Mouse (Mus musculus) induced T-regulatory cell, adult 2 months (primary cell): ENCODE data around the gene Actl11.

Experiments used
- DNase-seq: peaks from one replicate; pipeline ENCODE4 v3.0.0-alpha.2; 2012; ENCODE audit warnings: low read depth

Actl11 gene

DNA sequence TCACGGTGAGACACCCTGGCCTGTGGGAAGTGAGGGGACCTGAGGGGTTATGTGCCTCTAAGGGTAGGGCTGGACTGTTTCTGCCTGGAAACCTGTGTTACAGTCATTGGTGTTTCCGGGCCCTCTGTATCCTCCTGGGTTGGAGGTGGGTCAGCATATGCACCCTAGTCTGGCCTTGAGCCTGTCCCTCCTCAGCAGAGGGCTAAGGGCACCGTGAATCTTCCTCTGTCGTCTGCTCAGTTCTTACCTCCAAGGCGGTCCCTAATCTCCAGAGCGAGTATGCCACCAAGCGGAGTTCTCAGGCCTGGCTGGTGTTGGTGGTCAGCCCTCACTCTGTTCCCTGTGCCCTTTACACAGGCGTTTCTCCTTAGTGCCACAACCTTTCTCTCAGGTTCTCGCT is 34.6 kb downstream of the Actl11 start:
- DNase-seq: no peak

DNA sequence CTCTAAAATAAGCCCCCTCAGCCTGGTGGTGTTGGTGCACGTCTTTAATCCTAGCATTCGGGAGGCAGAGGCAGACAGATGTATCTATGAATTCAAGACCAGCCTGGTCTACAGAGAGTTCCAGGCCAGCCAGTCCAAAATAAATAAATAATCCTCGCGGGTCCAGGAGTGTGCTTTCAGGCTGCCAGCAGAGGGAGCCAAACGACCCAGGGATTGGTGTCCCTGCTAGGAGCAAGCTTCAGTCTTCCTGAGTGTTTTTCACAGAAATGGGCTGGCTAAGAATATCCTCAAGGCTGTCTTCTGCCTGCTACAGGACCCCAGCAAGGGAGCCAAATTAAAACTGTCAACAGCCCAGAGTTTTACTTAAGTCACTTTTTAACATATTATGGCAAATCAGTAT is 35.4 kb downstream of the Actl11 start:
- DNase-seq: peak; percentile 89

DNA sequence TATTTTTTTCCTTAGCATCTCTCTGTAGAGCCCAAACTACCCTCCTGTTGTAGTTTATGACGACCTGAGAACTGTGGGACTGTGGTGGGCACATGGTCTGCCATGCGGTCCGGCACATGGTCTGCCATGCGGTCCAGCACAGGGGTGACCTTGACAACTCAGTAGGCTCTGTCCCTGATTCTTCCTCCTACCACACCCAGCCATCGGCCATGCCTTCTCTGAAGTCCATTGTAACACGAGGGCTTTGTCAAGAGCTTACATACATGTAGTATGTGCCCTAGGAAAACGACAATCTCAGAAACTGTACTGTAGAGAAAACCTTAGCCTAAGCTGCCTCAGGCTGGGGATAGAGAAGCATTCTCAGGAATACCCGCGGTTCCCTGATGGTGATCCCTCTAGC is 36.4 kb downstream of the Actl11 start:
- DNase-seq: no peak

DNA sequence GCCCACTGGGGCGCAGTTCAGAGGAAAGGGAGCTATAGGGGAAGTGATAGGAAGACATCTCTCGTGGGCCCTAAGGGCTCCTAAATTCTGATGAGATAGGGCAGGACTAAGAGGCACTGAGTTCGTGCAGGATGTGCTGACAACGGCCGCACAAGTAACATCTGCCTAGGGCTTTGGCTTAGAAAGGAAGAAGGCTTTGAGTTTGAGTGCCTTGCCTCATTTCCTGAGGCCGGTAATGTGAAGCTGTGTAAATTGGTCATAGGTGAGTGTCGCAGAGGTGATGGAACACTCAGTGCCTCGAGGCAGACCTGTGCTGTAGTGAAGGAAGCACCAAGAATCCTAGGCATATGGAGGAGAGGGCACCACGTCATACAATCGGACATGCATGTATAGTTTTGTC is 38.4 kb downstream of the Actl11 start:
- no peak for DNase-seq

DNA sequence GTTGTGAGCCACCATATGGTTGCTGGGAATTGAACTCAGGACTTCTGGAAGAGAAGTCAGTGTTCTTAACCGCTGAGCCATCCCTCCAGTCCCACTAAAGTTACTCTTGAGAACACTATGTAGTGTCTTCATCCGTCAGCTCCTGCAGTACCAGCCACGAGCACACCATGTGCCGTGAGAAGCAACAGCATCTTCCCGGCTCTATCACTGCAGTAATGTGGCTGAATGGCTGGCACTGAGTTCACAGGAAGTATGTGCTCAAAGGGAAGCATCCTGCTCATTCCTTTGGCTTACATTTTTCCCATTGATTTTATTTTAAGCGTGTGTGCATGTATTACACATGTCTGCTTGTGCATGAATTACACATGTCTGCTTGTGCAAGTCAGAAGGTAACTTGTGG is 39.2 kb downstream of the Actl11 start:
- DNase-seq: no peak

DNA sequence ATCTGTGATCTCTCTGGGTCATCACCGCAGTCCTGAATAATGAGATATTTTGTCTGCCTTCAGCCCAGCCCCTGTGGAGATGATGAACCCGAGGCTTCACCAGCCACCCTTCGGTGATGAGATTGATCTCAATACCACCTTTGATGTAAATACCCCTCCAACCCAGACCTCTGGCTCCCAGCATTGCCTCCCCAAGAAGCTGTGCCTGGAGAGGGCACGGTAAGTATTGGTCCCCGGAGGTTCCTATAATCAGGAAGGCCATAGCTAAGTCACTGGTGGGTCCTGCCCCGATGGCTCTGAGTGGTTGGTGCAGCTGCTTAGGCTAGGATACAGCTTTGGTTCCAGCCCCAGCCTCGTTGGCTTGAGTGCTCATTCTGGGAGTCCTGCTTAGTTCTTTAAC is 40.3 kb downstream of the Actl11 start:
- DNase-seq: no peak

DNA sequence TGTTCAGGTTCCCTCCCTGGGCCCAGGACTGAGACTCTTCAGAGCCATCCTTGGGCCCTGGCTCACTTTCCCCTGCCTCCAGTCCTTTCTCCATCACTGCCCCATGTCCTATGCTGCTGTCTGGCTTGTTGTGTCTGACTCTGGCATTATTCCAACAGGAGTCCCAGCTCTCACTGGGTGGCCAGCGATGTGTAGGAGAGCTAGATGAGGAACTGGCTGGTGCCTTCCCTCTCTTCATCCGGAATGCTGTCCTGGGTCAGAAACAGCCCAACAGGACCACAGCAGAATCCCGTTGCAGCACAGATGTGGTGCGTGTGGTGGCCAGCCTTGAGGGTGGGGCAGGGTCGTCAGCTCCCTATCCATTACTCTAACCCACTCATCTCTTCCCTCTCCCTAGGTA is 42.0 kb downstream of the Actl11 start:
- DNase-seq: no peak

DNA sequence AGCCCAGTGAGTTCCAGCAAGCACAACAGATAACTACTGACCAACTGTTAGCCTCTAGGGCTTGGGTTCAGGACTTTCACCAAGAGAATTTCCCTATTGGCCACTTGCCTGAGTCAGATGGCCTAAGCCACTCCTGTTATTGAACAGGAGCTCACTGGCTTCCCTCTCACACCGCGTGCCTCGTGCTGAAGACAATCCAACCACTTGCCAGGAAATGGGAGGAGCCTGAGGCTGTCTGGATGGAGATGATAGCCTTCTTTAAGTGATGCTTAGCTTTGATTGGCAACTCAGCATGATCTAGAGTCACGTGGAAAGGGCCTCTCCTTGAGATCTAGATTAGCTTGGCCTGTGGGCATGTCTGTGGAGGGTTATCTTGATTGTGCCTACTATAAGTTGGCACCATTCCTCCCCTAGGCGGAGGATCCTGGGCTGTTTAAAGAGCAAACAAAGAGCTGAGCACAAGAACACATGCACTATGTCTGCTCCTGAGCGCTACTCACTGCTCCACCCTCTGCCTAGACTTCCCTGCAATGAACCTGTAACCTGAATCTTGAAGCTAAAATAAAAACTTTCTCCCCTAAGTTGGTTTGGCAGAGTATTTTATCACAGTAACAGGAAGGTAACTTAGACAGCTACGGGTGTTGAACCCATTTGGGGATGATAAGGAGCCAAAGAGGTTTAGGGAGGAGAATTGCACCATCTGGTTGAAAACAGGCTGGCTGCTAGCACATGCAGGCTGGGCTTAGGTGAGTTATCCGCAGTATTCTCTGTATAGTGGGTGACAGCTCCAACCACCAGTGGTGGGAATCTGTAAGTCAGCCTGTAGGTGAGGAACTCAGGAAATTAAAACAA is 43.6 kb downstream of the Actl11 start:
- DNase-seq: peak; percentile 54

DNA sequence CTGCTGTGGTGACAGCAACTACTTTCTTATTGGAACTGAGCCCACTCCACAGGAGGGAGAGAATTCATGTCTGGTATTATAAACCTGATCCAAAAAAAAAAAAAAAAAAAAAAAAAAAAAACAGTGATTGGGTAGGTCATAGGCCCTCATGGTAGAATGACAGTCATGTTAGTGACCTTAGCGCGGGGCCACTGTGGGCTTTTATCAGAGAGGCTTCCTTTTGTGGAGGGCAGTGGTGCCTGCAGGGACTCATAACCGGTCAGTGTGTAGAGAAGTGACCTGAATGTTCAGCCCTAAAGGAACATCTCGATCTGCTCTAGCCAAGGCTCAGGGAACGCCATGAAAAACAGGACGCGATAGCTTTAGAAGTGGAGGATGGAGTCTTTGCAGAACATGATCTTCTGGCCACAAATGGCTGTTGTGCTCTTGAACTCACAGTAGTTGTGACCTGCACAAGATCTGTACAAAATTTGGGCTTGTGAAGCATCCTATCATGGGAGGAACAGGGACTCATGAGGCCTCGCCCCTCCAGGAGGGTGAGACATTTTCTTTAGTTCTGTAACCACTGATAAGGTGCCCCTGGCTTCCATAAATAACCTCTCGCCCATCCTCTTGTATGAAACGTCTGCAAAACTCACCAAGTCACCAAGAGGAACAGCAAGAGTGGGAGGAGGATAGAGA is 46.4 kb downstream of the Actl11 start:
- no peak for DNase-seq

DNA sequence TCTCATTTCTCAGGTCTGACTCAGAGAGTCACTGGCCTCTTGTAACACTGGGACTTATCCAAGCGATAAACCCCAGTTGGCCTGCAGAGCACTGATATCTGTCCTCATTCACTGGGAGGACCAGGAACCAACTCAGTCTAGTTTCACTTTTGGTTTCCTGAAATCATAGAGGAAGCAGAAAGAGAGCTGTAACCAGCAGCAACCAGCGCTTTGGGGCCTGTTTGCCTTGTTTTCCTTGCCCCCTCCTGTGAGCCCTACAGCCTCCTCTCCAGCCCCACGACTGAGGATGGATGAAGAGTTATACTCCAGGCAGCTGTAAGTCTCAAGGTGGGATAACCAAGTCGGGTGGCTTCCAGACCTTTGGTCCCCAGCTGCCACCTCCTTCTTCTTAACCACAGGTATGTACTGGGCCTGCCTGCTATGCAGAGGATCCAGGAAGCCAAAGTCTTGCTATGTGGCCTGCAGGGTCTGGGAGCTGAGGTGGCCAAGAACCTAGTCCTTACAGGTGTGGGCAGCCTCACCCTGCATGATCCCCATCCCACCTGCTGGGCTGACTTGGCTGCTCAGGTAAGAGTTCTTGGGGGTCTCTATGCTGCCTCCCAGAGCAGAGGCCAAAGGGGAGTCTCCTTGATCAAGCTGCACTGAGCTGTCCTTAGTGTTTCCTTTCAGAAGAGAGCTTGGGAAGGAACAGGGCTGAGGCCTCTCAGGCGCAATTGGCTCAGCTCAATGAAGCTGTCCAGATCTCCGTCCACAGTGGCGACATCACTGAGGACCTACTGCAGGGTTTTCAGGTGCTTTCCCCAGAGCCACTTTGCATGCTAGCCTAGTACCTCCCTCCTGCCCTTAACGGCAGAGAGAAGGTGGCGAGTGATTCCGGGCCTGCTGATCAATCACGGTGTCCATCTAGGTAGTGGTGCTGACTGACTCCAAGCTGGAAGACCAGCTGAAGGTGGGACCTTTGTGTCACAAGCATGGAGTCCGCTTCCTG is 47.4 kb downstream of the Actl11 start, which contains the start of gene Uba7:
Gene Uba7 (plus strand): TSS at position 107 of the 988 bp plus-strand sequence.
- DNase-seq: peak; percentile 88

DNA sequence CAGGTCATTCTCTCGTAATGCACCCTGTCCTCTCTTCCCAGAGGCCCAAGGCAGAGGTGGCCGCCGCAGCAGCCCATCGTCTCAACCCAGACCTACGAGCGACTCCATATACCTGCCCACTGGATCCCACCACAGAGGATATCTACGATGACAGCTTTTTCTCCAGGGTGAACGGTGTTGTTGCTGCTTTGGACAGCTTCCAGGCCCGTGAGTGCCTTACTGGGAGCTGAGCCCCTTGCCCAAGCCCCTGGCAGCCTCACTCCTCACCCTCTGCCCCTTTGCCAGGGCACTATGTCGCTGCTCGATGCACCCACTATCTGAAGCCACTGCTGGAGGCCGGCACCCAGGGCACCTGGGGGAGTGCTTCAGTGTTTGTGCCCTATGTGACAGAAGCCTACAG is 50.5 kb downstream of the Actl11 start:
- no peak for DNase-seq
